Mouse (Mus musculus): ENCODE measurements around the gene Cep104. TPM values are rescaled to one million over a fixed set of nuclear protein-coding genes. Genes with fewer than 3 reads are reported as not detected.

Gene Cep104
- polyA plus RNA-seq (2014; fragmentation: Nextera tagmentation; extraction: Ambion mirVana), result 15.3 and 19.7 TPM in 2 replicates

GRCm38 (mm10) chr4:153974431-153975291 lies at the start of gene Cep104, which contains the start of gene Dffb:
TSS of gene Cep104 (plus strand) at chr4:153975194.
TSS of gene Dffb (minus strand) at chr4:153975126.
- Histone ChIP-seq H3K36me3 (ENCODE audit: control insufficient read depth, insufficient read depth, low read length) (peaks cover 31% of the 10 kb centered on the region), H3K4me2 (ENCODE audit: low read length) (peak within 1 kb of the TSS; percentile 84), H3K9ac (replicated peaks; ENCODE audit: low read length) (peak within 1 kb of the TSS; percentile 86), H3K27ac (replicated peaks; ENCODE audit: low read depth, low read length) (peak within 1 kb of the TSS; percentile 75), H3K27me3 (ENCODE audit: control insufficient read depth, insufficient read depth, low read length) (no peaks in the 10 kb centered on the region), H3K4me1 (ENCODE audit: control insufficient read depth, insufficient read depth, low read length) (peaks cover 13% of the 10 kb centered on the region), H3K4me3 (replicated peaks; ENCODE audit: low read depth, low read length) (peak within 1 kb of the TSS; percentile 94), H3K9me3 (ENCODE audit: control insufficient read depth, low read length) (no peaks in the 10 kb centered on the region)
- under 1% methylated on average over 66 of the region's 68 CpGs for WGBS
- peak; percentile 98 for ATAC-seq (ENCODE audit: low FRiP score, low TSS enrichment)
- DNase-seq, result peak; percentile 98

- H3K27ac ChIP-seq (replicated peaks; ENCODE audit: low read depth, low read length), result no peak overlapping the region
- no peaks in the 10 kb centered on the region for H3K9me3 ChIP-seq (ENCODE audit: control insufficient read depth, low read length)
- 0 out of 2 replicates have a peak, but pooled peaks cover 6% of the 10 kb centered on the region for H3K27me3 ChIP-seq (ENCODE audit: control insufficient read depth, insufficient read depth, low read length)
- H3K4me3 ChIP-seq (replicated peaks; ENCODE audit: low read depth, low read length), result no peak overlapping the region
- DNase-seq, result no peak
- H3K4me1 ChIP-seq (ENCODE audit: control insufficient read depth, insufficient read depth, low read length), result 0 out of 2 replicates have a peak, but pooled peaks cover 4% of the 10 kb centered on the region
- H3K36me3 ChIP-seq (ENCODE audit: control insufficient read depth, insufficient read depth, low read length), result no peaks in the 10 kb centered on the region
- H3K9ac ChIP-seq (replicated peaks; ENCODE audit: low read length), result no peak overlapping the region
- H3K4me2 ChIP-seq (ENCODE audit: low read length), result no peak overlapping the region
- ATAC-seq (ENCODE audit: low FRiP score, low TSS enrichment), result no peak
- 27% methylated on average over 11 of the region's 11 CpGs for WGBS
Observed at GRCm38 (mm10) chr4:153928772-153929299, 46.2 kb upstream of the Cep104 start.

- H3K4me1 ChIP-seq (ENCODE audit: control insufficient read depth, insufficient read depth, low read length), result 0 out of 2 replicates have a peak, but pooled peaks cover 4% of the 10 kb centered on the region
- H3K27ac ChIP-seq (replicated peaks; ENCODE audit: low read depth, low read length), result no peak overlapping the region
- no peak overlapping the region for H3K4me2 ChIP-seq (ENCODE audit: low read length)
- DNase-seq (no peak), ATAC-seq (ENCODE audit: low FRiP score, low TSS enrichment) (no peak)
- no peaks in the 10 kb centered on the region for H3K36me3 ChIP-seq (ENCODE audit: control insufficient read depth, insufficient read depth, low read length)
- H3K9ac ChIP-seq (replicated peaks; ENCODE audit: low read length), result no peak overlapping the region
- no peak overlapping the region for H3K4me3 ChIP-seq (replicated peaks; ENCODE audit: low read depth, low read length)
- WGBS, result 71% methylated on average over 10 of the region's 10 CpGs
- H3K9me3 ChIP-seq (ENCODE audit: control insufficient read depth, low read length), result no peaks in the 10 kb centered on the region
- H3K27me3 ChIP-seq (ENCODE audit: control insufficient read depth, insufficient read depth, low read length), result 0 out of 2 replicates have a peak, but pooled peaks cover 6% of the 10 kb centered on the region
Observed at GRCm38 (mm10) chr4:153929425-153929824, 45.6 kb upstream of the Cep104 start.

- Histone ChIP-seq H3K9ac (replicated peaks; ENCODE audit: low read length) (no peak overlapping the region), H3K9me3 (ENCODE audit: control insufficient read depth, low read length) (no peaks in the 10 kb centered on the region), H3K27me3 (ENCODE audit: control insufficient read depth, insufficient read depth, low read length) (0 out of 2 replicates have a peak, but pooled peaks cover 6% of the 10 kb centered on the region), H3K4me3 (replicated peaks; ENCODE audit: low read depth, low read length) (no peak overlapping the region), H3K4me2 (ENCODE audit: low read length) (no peak overlapping the region), H3K36me3 (ENCODE audit: control insufficient read depth, insufficient read depth, low read length) (no peaks in the 10 kb centered on the region), H3K27ac (replicated peaks; ENCODE audit: low read depth, low read length) (no peak overlapping the region), H3K4me1 (ENCODE audit: control insufficient read depth, insufficient read depth, low read length) (0 out of 2 replicates have a peak, but pooled peaks cover 4% of the 10 kb centered on the region)
- ATAC-seq (ENCODE audit: low FRiP score, low TSS enrichment) (peak; percentile 50; the same call in 1 of the 2 replicates), DNase-seq (no peak)
- 53% methylated on average over 4 of the region's 4 CpGs for whole genome bisulfite sequencing
Observed at GRCm38 (mm10) chr4:153929921-153930320, 45.1 kb upstream of the Cep104 start.

GRCm38 (mm10) chr4:153943243-153943642 lies 31.8 kb upstream of the Cep104 start:
- DNase-seq (peak; percentile 82), ATAC-seq (ENCODE audit: low FRiP score, low TSS enrichment) (no peak)
- Histone ChIP-seq H3K9ac (replicated peaks; ENCODE audit: low read length) (no peak overlapping the region), H3K4me3 (replicated peaks; ENCODE audit: low read depth, low read length) (no peak overlapping the region), H3K36me3 (ENCODE audit: control insufficient read depth, insufficient read depth, low read length) (no peaks in the 10 kb centered on the region), H3K9me3 (ENCODE audit: control insufficient read depth, low read length) (no peaks in the 10 kb centered on the region), H3K4me2 (ENCODE audit: low read length) (no peak overlapping the region), H3K27me3 (ENCODE audit: control insufficient read depth, insufficient read depth, low read length) (no peaks in the 10 kb centered on the region; the same call in 1 of the 2 replicates), H3K27ac (replicated peaks; ENCODE audit: low read depth, low read length) (no peak overlapping the region), H3K4me1 (ENCODE audit: control insufficient read depth, insufficient read depth, low read length) (0 out of 2 replicates have a peak, but pooled peaks cover 3% of the 10 kb centered on the region)
- WGBS, result 58% methylated on average over 4 of the region's 4 CpGs

GRCm38 (mm10) chr4:153944261-153944660 lies 30.7 kb upstream of the Cep104 start:
- H3K9ac ChIP-seq (replicated peaks; ENCODE audit: low read length), result no peak overlapping the region
- H3K4me3 ChIP-seq (replicated peaks; ENCODE audit: low read depth, low read length), result no peak overlapping the region
- 0 out of 2 replicates have a peak, but pooled peaks cover 3% of the 10 kb centered on the region for H3K4me1 ChIP-seq (ENCODE audit: control insufficient read depth, insufficient read depth, low read length)
- no peaks in the 10 kb centered on the region; the same call in 1 of the 2 replicates for H3K27me3 ChIP-seq (ENCODE audit: control insufficient read depth, insufficient read depth, low read length)
- 63% methylated on average over 6 of the region's 6 CpGs for WGBS
- H3K27ac ChIP-seq (replicated peaks; ENCODE audit: low read depth, low read length), result no peak overlapping the region
- no peak overlapping the region for H3K4me2 ChIP-seq (ENCODE audit: low read length)
- peak; percentile 26 for DNase-seq
- no peaks in the 10 kb centered on the region for H3K9me3 ChIP-seq (ENCODE audit: control insufficient read depth, low read length)
- H3K36me3 ChIP-seq (ENCODE audit: control insufficient read depth, insufficient read depth, low read length), result no peaks in the 10 kb centered on the region
- ATAC-seq (ENCODE audit: low FRiP score, low TSS enrichment), result no peak

- Histone ChIP-seq H3K27ac (replicated peaks; ENCODE audit: low read depth, low read length) (no peak overlapping the region), H3K4me1 (ENCODE audit: control insufficient read depth, insufficient read depth, low read length) (0 out of 2 replicates have a peak, but pooled peaks cover 3% of the 10 kb centered on the region), H3K4me2 (ENCODE audit: low read length) (no peak overlapping the region), H3K27me3 (ENCODE audit: control insufficient read depth, insufficient read depth, low read length) (no peaks in the 10 kb centered on the region; the same call in 1 of the 2 replicates), H3K9me3 (ENCODE audit: control insufficient read depth, low read length) (no peaks in the 10 kb centered on the region), H3K4me3 (replicated peaks; ENCODE audit: low read depth, low read length) (no peak overlapping the region), H3K9ac (replicated peaks; ENCODE audit: low read length) (no peak overlapping the region), H3K36me3 (ENCODE audit: control insufficient read depth, insufficient read depth, low read length) (no peaks in the 10 kb centered on the region)
- DNase-seq, result no peak
- WGBS, result 88% methylated on average over 6 of the region's 6 CpGs
- ATAC-seq (ENCODE audit: low FRiP score, low TSS enrichment), result no peak
Observed at GRCm38 (mm10) chr4:153945741-153946140, 29.3 kb upstream of the Cep104 start.

- no peak for ATAC-seq (ENCODE audit: low FRiP score, low TSS enrichment)
Observed at GRCm38 (mm10) chr4:153950372-153950771, 24.6 kb upstream of the Cep104 start.

More at GRCm38 (mm10) chr4:153950372-153950771, 24.6 kb upstream of the Cep104 start:
- H3K27me3 ChIP-seq (ENCODE audit: control insufficient read depth, insufficient read depth, low read length), result no peaks in the 10 kb centered on the region
- no peaks in the 10 kb centered on the region for H3K36me3 ChIP-seq (ENCODE audit: control insufficient read depth, insufficient read depth, low read length)
- no peak overlapping the region for H3K4me3 ChIP-seq (replicated peaks; ENCODE audit: low read depth, low read length)
- DNase-seq, result no peak
- no peaks in the 10 kb centered on the region for H3K9me3 ChIP-seq (ENCODE audit: control insufficient read depth, low read length)
- 68% methylated on average over 2 of the region's 2 CpGs for WGBS
- H3K4me2 ChIP-seq (ENCODE audit: low read length), result no peak overlapping the region
- no peak overlapping the region for H3K27ac ChIP-seq (replicated peaks; ENCODE audit: low read depth, low read length)
- H3K4me1 ChIP-seq (ENCODE audit: control insufficient read depth, insufficient read depth, low read length), result peaks cover 6% of the 10 kb centered on the region; the same call in 1 of the 2 replicates
- H3K9ac ChIP-seq (replicated peaks; ENCODE audit: low read length), result no peak overlapping the region

All from midbrain, embryonic 14.5 days (tissue).